Mouse (Mus musculus) heart, postnatal 0 days (tissue): ENCODE data around the gene Ttc23l.

Experiments used
- CTCF ChIP-seq: IDR thresholded peaks from 2 replicates; pipeline ENCODE4 v1.5.1; 2016; ENCODE audit warnings: antibody characterized with exemption, control low read depth, low read depth
- EP300 ChIP-seq: IDR thresholded peaks from 2 replicates; pipeline ENCODE4 v1.6.1; 2016; ENCODE audit warnings: antibody characterized with exemption, low read depth

DNA sequence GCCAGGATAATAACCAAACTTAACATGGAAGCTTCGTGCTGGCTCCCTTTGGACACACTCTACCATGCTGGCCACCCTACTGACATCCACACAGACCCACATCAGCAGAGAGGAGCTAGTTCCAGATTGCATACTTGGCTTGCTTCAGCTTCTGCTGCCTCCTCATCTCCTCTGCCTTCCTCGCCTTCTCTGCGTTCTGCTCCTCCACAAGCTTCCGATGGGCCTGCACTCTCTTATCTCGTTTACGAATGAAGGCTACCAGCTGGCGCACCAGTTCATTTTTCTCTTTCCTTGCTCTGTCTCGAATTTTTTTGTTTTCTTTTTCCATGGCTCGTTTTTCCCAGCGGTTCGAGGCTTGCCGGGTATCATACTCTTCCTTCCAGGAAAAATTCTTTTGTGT is 97.5 kb downstream of the Ttc23l start:
- TF ChIP-seq EP300, result no peak
- no peak for TF ChIP-seq CTCF
